Comparison of ENCODE assay signal across 9 mouse cellular contexts in genomic region chr8:75217969-75218368, GRCm38 (mm10). TPM values are rescaled to one million over a fixed set of nuclear protein-coding genes. Genes with fewer than 3 reads are reported as not detected.
DNase-seq lines count a peak whose midpoint lies in the region; ATAC-seq and TF ChIP-seq lines count a peak whose summit lies in the region.
"Had no signal": no experiment of that assay in that cellular context is flagged by ENCODE, and none has a peak within 500 bp of the region (broad histone marks: within the 10 kb centered on the region; RNA-seq: fewer than 3 reads in every experiment).

No protein-coding gene starts in this region.

- H3K4me3 ChIP-seq in heart, embryonic 12.5 days: no peak overlapping the region
- H3K4me3 ChIP-seq in lung, postnatal 0 days (ENCODE audit: low read depth, low read length): no peak overlapping the region
- H3K4me3 ChIP-seq: limb, embryonic 15.5 days had no signal

- no peak for TF ChIP-seq EP300 in lung, postnatal 0 days (IDR thresholded peaks at IDR 0.05)

- peak; percentile 95 for TF ChIP-seq CTCF in lung, postnatal 0 days (IDR thresholded peaks at IDR 0.05)

- no peak overlapping the region for H3K27ac ChIP-seq in heart, embryonic 12.5 days (ENCODE audit: poor library complexity, severe bottlenecking)
- no peak overlapping the region for H3K27ac ChIP-seq in lung, postnatal 0 days (ENCODE audit: low read length)
- H3K27ac ChIP-seq: limb, embryonic 15.5 days had no signal

- intact Hi-C loops in gastrocnemius, postnatal 14 days (cut with DNase I; ENCODE audit: low total_unique reads): loop anchor here (5.0 kb wide), 2 partner anchors 81 to 146 kb away; no protein-coding TSS in a partner anchor

- H3K36me3 ChIP-seq in heart, embryonic 12.5 days: no peaks in the 10 kb centered on the region
- no peaks in the 10 kb centered on the region for H3K36me3 ChIP-seq in lung, postnatal 0 days (ENCODE audit: insufficient read depth, low read length)
- H3K36me3 ChIP-seq: limb, embryonic 15.5 days had no signal

- WGBS in heart, embryonic 12.5 days: 8% methylated on average over 4 of the region's 4 CpGs
- 9% methylated on average over 4 of the region's 4 CpGs for WGBS in lung, postnatal 0 days

- no peaks in the 10 kb centered on the region for H3K9me3 ChIP-seq in heart, embryonic 12.5 days (replicated peaks)
- H3K9me3 ChIP-seq in lung, postnatal 0 days (ENCODE audit: low read length): no peaks in the 10 kb centered on the region
- H3K9me3 ChIP-seq: limb, embryonic 15.5 days had no signal

- peaks cover 10% of the 10 kb centered on the region for H3K4me1 ChIP-seq in heart, embryonic 12.5 days (replicated peaks)
- H3K4me1 ChIP-seq in lung, postnatal 0 days (ENCODE audit: insufficient read depth, low read depth, low read length): peaks cover under 1% of the 10 kb centered on the region; the same call in 1 of the 2 replicates

- no peak overlapping the region for H3K9ac ChIP-seq in heart, embryonic 12.5 days
- no peak overlapping the region for H3K9ac ChIP-seq in lung, postnatal 0 days (replicated peaks; ENCODE audit: low read depth)
- H3K9ac ChIP-seq: limb, embryonic 15.5 days had no signal

- DNase-seq in heart, adult 18-20 months: peak; percentile 64 to 85
- DNase-seq in MEL-GATA-1-ER (ENCODE audit: extremely low read depth, low read depth): peak; percentile 23
- peak; percentile 84 for DNase-seq in cerebellum, adult 8-10 months
- DNase-seq in gastrocnemius, postnatal 14 days: peak; percentile 61
- DNase-seq in kidney, postnatal 25 days: peak; percentile 79 to 92
- peak; percentile 80 for DNase-seq in lung, postnatal 0 days (ENCODE audit: low spot score)
- DNase-seq in right cerebral cortex, postnatal 4 days: peak; percentile 69

- peaks cover 53% of the 10 kb centered on the region for H3K27me3 ChIP-seq in heart, embryonic 12.5 days (replicated peaks)
- peaks cover 29% of the 10 kb centered on the region for H3K27me3 ChIP-seq in lung, postnatal 0 days (replicated peaks; ENCODE audit: insufficient read depth, low read length)

- H3K4me2 ChIP-seq in heart, embryonic 12.5 days: no peak overlapping the region
- H3K4me2 ChIP-seq in lung, postnatal 0 days (replicated peaks; ENCODE audit: low read depth, low read length): no peak overlapping the region
- H3K4me2 ChIP-seq: limb, embryonic 15.5 days had no signal

- ATAC-seq in heart, embryonic 12.5 days (ENCODE audit: insufficient number of reproducible peaks, low FRiP score): no peak
- peak; percentile 17; the same call in 1 of the 2 replicates for ATAC-seq in lung, postnatal 0 days

RNA-seq across cellular contexts. Expression of gene Rasd2, which starts 4.2 kb away (rescaled TPM):
- 1 to 10 TPM; 5.4 to 6.1 TPM for total RNA-seq in heart, adult 18-20 months (2021)
- polyA plus RNA-seq in heart, embryonic 12.5 days (2016; fragmentation: Nextera tagmentation; extraction: Ambion mirVana): 0.13 TPM in 2 replicates
- total RNA-seq in gastrocnemius, postnatal 14 days (2021): 1 to 10 TPM; 1.3 to 1.6 TPM
- polyA plus RNA-seq in lung, postnatal 0 days (2015; fragmentation: Nextera tagmentation; extraction: Ambion mirVana): 1.1 and 1.4 TPM in 2 replicates

Comparison
In these comparisons a context has a peak if more than half of its experiments do, and no peak if none do; other contexts are left out.
1. DNase-seq: peak in every context shown above with its lines; median percentile 86 in kidney, postnatal 25 days; 84 in cerebellum, adult 8-10 months; 80 in lung, postnatal 0 days; 74 in heart, adult 18-20 months; 69 in right cerebral cortex, postnatal 4 days; 61 in gastrocnemius, postnatal 14 days; 23 in MEL-GATA-1-ER.